Mouse (Mus musculus): ENCODE measurements around the gene Acsm1. TPM values are rescaled to one million over a fixed set of nuclear protein-coding genes. Genes with fewer than 3 reads are reported as not detected.

Gene Acsm1
- total RNA-seq, 2 experiments from 2014 or later: not detected

DNA sequence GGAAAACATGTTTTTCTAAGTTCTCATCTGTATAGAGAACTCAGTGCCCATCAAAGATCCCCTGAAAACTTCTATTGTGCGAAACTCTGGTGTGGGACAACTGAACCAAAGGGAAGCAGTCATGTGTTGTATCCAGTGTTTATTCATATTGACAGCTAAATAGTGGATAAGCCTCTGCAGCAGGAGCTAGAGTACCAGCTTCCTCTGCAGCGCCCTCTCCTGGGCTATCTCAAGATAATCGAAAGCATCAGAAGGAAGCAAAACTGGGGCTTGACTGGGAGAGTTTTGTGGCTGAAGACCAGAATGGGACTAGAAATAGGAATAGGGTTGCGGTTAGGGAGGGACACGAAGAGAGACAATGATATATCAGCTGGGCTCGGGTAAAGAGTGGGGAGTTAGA is 64.1 kb downstream of the Acsm1 start:
- DNase-seq: no peak

DNA sequence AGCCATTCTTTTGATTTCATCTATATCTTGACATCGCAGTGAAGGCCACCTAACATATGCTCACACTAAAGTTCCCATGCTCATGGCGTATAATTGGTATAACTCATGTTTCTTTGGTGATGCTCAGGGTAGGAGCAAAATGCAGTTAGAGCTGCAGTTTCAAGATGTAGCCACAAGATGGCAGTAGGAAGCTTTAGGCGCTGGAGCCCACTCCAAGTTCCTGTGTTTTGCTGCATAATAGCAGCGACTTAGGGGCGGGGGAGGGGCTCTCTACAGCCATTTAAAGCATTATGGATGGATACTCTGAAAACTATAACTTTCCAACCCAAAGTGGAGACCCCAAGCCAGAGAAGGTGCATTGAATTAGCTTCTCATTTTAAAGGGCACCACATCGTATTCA is 66.6 kb downstream of the Acsm1 start:
- peak; percentile 38 for DNase-seq

DNA sequence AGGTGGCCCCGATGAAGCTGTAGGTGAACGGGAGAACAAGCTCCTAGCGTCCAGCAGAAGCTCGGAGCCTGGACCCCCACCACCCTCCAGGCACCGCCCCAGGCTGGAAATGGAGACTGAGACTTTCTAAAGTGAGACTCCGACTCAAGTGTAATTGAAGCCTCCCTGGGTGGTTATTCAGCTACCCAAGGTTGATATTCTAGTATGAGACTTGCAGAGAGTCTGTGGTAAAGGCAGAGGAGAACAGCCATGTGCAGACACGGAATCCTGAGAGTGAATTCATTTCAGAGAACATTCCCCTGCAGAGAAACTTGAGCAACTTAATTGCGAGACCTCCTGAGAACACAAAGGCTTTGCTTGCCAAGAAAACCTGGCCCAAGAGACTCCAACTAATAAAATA is 73.3 kb downstream of the Acsm1 start:
- no peak for DNase-seq

DNA sequence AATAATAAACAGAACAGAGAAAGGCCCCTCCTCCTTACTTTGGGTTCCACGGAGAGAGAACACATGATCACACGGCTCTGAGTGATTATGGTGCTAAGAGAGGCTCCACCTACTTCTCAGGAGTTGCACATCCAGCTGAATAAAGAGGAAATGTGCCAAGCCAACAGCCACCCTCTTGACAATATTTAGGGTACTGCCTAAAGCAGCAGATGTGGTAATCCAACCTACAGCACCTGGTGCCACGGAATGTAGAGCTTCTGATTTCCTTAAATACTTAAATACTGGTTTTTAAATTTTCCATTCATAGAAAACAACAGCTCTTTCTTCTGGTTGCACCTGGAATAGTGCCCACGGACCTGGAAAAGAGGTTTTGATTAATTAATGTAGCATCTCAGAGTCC is 75.9 kb downstream of the Acsm1 start:
- DNase-seq: no peak

DNA sequence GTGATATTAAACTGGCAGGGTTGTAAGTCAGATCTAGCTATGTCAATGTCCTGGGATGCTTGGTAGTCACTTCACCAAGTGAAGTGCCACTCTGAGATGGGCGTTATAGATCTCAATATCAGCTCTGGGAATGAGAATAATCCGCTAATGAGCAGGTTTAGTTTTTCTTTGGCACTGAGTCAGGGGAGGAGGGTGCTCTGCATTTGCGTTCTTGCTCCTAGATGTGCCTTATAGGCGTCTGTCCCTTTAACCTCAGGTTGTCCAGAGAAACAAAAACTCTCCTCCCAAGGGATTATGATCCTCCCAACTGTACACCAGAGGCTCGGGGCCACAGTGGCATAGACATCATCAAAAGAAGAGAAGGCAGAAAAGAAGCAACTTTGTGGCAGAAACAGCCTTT is 82.9 kb downstream of the Acsm1 start, which contains the start of gene Acsm4:
TSS of gene Acsm4 (plus strand) at position 301 of the 400 bp plus-strand sequence.
- no peak for DNase-seq

DNA sequence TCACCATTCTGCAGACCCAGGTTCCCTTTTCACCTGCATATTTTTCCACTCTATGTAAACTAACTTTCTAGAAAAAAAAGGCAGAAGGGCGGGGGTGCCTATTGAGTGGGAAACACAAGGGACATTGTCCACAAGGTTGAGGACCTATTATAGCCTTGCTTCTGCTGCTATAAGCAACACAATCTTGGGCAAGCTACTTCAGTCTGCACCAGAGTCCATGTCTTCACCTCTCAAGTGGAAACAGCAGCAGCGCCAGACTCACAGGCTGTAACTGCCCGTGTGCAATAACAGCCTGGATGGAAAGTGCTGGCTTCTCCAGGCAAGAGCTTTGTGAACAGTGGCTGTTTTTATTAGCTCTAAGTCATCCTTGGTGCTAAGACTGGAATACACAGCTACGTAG is 85.5 kb downstream of the Acsm1 start:
- no peak for DNase-seq

DNA sequence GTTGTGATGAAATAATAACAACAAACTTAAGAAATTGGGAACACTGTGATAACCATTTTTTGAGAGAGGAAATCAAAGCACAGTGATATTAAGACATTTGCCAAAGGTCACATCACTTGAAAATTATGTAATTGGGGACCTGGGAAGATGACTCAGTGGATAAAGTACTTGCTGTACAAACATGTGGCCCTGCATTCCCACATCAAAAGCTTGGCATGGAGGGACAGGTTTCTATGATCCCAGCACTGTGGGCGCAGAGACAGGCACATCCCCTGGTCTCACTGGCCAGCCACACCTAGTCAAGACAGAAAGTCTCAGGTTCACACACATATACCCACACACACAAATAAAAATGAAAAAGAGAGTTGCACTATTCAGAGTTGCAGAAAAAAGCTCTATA is 88.1 kb downstream of the Acsm1 start:
- DNase-seq: no peak

Other genes starting within 250 kb of the Acsm1 start
- not detected for gene Gp2, start 147.7 kb upstream of the Acsm1 start, total RNA-seq (2021)
- not detected for gene Umod, start 127.7 kb upstream of the Acsm1 start, total RNA-seq (2021)
- not detected for gene Acsm5, start 87.6 kb upstream of the Acsm1 start, total RNA-seq (2021)
- not detected for gene Pdilt, start 83.5 kb upstream of the Acsm1 start, total RNA-seq (2021)
- gene Acsm2, start 52.7 kb upstream of the Acsm1 start, total RNA-seq (2021): not detected
- not detected for gene Acsm4, start 83.0 kb downstream of the Acsm1 start, total RNA-seq (2021)
- gene Thumpd1, start 113.8 kb downstream of the Acsm1 start, total RNA-seq (2021): 10 to 100 TPM; 28.8 to 30.2 TPM
- gene Acsm3, start 153.9 kb downstream of the Acsm1 start, total RNA-seq (2021): under 1 TPM in 1 of 2 experiments, not detected in 1; 0.10 TPM
- gene Rexo5, start 187.0 kb downstream of the Acsm1 start, total RNA-seq (2021): 10 to 100 TPM in 1 of 2 experiments, 1 to 10 TPM in 1; 7.3 to 14.9 TPM
- 1 to 10 TPM; 9.4 to 9.9 TPM for gene Eri2, start 187.0 kb downstream of the Acsm1 start, total RNA-seq (2021)

Data from heart, postnatal 4 days (tissue).